Mouse (Mus musculus): ENCODE measurements around the gene Pip4k2c. TPM values are rescaled to one million over a fixed set of nuclear protein-coding genes. Genes with fewer than 3 reads are reported as not detected.
"Not testable (repeated sequence)": the region's sequence is repeated elsewhere in the genome, so short reads cannot be mapped to it uniquely, and the experiment has no call there.

Pip4k2c gene
- total RNA-seq, 2 experiments from 2014 or later, result 94.6 to 106 TPM

DNA sequence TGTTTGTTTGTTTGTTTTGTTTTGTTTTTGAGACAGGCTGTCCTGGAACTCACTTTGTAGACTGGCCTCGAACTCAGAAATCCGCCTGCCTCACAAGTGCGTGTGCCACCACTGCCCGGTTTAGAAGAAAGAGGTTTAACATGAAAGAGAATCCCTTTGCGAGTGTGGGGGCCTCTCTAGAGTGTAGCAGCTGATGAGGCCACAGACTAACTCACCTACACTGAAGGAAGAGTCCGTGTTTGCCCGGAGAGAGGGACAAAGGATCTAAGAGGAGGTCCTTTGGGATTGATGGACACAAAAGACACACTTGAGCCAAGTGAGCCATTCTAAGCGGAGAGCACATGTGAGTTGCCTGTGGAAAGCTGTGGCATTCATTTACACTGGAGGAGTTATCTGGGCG is 34.1 kb downstream of the Pip4k2c start:
- no peak for DNase-seq (ENCODE audit: low spot score in 2 of 2)
- intact Hi-C loops (cut with DNase I), result loop anchor here (2.0 kb wide), 1 partner anchor 54 kb away; no protein-coding TSS in a partner anchor

DNA sequence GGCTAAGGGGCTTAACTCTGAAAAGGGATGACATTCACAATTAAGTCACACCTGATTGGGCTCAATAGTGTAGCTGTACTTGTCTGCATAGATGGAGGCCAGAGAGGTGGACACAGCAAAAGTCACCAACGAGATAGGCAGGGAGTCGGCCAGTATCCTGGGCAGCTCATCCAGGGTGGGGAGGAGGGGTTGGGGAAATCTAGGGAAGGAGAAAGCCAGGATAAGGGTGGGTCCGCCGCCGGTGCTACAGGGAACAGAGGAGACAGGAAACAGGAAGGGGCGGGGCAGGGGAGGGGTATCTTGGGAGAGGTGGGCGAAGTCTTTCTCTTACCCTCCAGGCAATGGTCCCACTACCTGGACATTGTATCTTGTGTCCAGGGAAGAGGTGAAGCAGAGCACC is 34.6 kb downstream of the Pip4k2c start:
- DNase-seq (ENCODE audit: low spot score in 2 of 2), result no peak
- intact Hi-C loops (cut with DNase I), result loop anchor here (2.0 kb wide), 1 partner anchor 54 kb away; no protein-coding TSS in a partner anchor

DNA sequence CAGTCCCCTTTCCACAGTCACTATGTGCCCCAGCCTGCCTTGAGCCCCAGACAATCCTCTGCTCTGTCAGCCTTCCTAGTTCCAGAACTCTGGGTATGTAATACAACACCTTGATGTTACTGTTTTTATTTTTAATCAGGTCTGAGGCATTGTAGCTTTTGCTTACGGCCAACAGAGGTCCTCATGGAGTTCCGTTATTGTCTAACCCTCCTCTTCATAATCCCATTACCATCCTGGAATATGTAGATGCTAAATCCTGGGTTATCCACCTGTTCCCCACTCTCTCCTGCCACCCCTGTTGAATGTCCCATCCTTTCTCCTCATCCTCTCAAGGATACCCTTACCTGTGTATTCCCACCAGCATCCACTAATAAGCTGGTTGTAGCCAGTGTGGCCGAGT is 35.2 kb downstream of the Pip4k2c start:
- no peak for DNase-seq (ENCODE audit: low spot score in 2 of 2)
- intact Hi-C loops (cut with DNase I), result loop anchor here (2.0 kb wide), 1 partner anchor 55 kb away; no protein-coding TSS in a partner anchor

DNA sequence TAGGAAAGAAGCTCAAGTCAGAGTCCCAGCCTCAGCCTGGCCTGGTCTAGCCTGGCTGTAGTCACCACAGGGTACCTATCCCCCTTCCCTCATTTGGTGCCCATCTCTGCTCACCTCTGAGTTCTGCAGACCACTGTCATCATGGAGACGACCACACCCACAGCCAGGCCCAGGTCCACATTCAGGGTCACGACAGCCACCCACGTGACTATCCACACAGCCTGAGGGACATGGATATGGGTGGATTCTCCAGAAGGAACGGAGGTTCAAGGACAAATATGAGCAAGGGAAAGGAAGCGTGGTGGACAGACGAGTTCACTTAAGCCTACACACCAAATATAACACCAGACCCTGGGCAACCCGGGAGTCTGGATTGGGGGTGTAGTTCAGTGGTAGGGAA is 37.2 kb downstream of the Pip4k2c start:
- intact Hi-C loops (cut with DNase I), result no loop called here
- DNase-seq (ENCODE audit: low spot score in 2 of 2), result no peak

DNA sequence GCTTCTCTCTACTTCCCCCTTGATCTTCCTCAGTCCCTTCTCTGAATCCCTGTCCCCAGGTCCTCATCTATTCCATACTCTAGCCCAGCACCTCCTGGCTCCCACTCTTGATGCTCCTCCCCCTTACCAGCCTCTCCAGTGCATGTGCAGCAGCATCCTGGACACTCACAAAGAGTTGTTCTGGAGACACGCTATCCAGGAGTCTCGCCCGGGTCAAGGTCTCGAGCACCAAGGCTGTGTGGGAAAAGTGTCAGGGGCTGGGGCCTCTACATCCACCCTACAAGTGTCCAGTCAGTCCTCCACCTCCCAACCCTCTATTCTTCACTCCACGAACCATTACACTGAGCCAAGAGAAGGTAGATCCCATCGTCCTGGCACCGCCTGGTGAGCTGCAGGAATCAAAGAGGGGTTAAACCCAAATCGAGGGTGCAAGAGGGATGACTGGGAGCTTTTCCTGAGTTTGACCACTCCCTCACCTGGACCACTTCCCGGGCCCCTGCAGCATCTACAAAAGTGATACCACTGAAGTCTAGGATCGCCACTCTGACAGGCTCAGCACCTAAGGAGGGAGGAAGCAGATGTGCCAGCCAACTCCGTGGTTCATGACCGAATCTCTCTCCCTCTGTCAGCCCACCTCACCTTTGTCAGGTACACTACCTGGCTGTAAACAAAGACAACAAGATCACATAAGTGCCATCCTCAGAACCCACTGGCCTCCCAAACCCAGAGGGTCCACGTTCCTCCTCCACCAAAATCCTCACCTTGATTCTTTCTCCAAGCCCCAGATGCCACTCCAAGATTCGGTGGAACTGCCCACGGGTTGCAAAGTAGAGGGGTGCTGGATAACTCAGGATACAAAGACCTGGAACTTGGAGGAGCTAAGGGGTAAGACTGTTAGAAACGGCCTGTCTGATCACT is 38.0 kb downstream of the Pip4k2c start:
- intact Hi-C loops (cut with DNase I), result no loop called here
- no peak for DNase-seq (ENCODE audit: low spot score in 2 of 2)

DNA sequence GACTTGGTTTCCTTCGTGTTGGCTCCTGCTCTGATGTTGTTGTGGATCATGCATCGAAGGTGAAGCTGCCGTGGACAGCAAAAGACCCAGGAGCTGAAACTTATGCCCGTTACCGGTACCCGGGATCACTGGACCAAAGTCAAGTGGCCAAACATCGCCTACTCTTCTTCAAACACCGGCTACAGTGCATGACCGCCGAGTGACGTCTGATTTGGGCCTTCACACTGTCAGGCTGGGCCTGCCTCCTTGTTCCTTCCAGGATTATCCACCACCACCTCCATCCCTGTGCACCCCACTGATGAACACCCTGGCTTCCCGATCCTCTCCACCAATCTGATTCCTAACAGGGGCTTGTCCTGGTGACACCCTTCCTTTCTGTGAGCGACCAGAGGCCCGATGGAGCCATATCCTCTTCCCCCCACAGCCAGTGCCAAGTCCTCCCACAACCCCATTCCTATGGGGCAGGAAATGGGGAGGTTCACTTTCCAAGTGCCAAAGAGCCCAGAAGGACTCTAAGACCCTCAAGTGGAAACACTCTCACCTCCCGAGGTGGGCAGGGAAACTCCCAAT is 39.7 kb downstream of the Pip4k2c start:
- DNase-seq (ENCODE audit: low spot score in 2 of 2), result no peak
- intact Hi-C loops (cut with DNase I), result no loop called here

DNA sequence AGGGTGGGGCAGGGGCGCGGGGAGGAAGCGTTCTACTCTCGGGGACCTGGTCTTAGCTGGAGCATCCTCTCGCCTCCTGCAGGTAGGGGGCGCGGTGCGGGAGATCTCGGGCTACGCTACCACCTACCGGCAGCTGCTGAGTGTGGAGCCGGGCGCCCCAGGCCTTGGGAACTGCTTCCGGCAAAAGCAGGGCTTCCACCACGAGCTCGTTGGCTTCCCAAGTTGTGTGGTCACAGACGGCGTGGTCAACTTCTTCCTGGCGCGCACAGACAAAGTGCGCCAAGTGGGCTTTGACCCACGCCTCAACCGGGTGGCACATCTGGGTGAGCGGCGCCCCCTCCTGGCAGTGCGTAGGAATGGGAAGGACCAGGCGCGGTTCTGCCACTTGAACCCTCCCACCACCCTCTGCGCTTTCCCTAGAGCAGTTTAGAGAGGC is 40.5 kb downstream of the Pip4k2c start:
- peak; percentile 68 to 76 for DNase-seq (ENCODE audit: low spot score in 2 of 2)
- intact Hi-C loops (cut with DNase I), result no loop called here

DNA sequence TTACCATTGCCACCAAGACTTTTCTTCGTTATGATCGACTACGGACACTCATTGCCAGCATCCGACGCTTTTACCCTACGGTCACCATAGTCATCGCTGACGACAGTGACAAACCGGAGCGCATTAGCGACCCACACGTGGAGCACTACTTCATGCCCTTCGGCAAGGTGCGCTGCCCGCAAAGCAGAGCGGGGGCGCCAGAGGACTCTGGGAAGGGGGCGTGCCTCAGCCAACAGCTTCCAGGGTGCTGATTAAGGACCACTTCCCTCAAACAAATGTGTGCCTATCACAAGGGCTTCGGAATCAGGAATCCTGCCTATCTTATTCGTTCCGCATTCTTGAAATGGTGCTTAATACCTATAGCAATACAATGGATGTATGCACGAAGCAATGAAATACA is 41.4 kb downstream of the Pip4k2c start:
- intact Hi-C loops (cut with DNase I), result no loop called here
- DNase-seq (ENCODE audit: low spot score in 2 of 2), result peak; percentile 23 to 26

DNA sequence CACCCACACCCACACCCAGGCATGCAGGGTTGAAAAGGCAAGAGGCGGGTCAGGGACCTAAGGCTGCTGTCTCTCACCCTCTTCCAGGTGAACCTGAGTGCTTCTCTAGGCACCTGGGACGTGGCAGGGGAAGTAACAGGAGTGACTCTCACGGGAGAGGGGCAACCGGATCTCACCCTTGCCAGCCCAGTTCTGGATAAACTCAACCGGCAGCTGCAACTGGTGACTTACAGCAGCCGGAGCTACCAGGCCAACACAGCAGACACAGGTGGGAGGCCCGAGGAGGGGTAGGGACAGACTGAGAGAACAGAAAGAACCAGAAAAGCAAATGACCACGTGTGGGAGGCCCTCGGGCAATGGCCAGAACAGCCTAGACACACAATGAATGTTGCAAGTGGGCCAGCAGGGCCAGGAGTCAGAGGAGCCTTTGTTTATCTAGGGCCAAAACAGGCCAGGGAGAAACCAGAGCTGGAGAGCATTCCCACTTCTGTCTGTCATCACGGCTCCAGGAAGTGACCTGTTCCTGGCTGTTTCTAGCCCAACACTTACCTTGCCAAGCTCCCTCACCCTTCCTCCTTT is 43.7 kb downstream of the Pip4k2c start:
- intact Hi-C loops (cut with DNase I), result loop anchor here (5.0 kb wide), 1 partner anchor 90 kb away; the partner anchor contains the start of gene Agap2
- no peak for DNase-seq (ENCODE audit: low spot score in 2 of 2)

DNA sequence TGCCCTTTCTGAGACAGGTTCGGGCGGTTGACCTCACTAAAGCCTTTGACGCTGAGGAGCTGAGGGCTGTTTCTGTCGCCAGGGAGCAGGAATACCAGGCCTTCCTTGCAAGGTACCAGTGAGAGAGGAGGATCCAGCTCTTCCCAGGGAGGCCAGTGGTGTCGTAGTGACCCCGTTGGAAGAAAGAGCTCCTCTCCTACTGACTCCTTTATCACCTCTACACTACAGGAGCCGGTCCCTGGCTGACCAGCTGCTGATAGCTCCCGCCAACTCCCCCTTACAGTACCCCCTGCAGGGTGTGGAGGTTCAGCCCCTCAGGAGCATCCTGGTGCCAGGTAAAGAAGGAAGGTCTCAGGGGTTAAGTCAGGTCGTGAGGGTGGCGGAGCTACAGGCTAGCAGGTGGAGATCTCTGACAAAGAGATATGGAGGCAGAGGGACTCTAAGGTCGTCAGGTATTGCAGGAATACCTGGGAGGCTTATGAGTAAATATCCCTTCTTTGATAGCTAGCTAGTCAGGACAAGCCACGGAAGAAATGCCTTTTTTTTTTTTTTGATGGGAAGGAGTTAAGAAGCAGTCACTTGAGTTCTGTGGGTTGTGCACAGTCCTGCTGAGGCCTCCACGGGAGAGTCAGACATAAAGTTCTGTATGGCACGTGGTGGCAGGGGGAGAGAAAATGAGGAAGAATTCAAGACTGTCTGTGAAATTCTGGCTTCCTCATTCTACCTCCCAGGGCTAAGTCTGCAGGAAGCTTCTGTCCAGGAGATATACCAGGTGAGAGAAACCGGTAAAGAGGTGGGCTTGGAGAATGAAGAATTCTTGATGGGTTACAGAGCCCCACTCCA is 44.4 kb downstream of the Pip4k2c start:
- intact Hi-C loops (cut with DNase I), result loop anchor here (5.0 kb wide), 1 partner anchor 90 kb away; the partner anchor contains the start of gene Agap2

DNA sequence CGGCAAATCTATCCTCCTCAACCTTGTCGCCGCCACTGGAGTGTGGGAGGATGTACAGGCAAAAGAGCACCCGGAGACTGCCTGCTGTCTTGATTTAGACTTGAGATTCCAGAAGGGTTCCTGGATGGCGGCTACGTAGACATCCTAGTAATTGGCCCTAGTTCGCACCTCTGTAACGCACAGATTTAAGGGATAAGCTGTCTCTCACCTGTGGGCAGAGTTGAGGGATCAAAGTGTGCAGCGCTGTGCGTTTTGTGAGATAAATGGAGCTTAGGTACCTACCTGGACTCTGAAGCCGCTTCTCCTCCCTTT is 45.0 kb downstream of the Pip4k2c start:
- intact Hi-C loops (cut with DNase I), result loop anchor here (5.0 kb wide), 1 partner anchor 89 kb away; the partner anchor contains the start of gene Agap2
- DNase-seq (ENCODE audit: low spot score in 2 of 2), result no peak

More for the DNA sequence above, 44.4 kb downstream of the Pip4k2c start:
- DNase-seq (ENCODE audit: low spot score in 2 of 2), result no peak

DNA sequence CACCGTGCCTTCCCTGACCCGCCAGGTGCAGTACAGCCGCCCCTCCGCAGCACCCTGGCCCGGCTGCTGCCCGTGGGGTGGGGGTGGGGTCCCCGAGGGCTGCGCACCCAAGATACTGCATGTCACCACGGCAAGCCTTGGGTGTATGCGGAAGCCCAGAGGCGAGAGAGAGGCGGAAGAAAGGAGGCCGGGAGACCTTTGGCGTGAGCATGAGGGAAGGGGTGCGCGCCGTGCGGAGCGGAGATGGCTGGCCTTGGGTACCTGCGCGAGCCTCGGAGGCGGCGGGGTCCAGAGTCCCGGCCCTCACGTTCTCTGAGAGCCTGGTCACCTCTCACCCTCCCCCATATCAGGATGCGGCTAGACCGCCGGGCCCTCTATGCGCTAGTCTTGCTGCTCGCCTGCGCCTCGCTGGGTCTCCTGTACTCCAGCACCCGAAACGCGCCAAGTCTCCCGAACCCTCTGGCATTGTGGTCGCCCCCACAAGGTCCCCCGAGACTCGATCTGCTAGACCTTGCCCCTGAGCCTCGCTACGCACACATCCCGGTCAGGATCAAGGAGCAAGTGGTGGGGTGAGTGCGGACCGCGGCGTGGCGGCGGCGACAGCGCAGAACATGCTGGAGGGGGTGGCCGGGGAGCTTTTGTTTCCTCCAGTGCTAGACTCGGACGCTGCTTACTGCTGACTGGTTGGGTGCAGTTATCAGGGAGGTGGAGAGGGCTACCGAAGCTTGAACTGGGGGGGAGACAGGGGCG is 45.6 kb downstream of the Pip4k2c start:
- intact Hi-C loops (cut with DNase I), result loop anchor here (2.0 to 5.0 kb wide), 2 partner anchors 43 to 89 kb away; partner anchors contain the start of gene Agap2
- DNase-seq (ENCODE audit: low spot score in 2 of 2), result peak; percentile 64 to 79

DNA sequence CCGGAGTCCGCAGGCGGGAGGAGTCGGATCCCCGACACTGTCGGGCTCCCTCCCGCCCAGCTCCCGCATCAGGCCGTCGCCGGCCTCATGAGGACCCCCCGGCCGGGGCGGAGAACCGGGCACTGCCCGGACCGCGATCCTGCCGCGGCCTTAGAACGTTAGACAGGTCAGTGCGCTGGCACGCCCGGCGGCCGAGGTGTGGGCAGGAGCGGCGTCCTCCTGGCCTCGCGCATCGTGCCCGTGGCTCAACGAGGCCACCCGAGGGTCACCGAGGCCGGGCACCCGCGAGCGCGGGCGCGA is 46.1 kb downstream of the Pip4k2c start:
- intact Hi-C loops (cut with DNase I), result loop anchor here (2.0 to 5.0 kb wide), 2 partner anchors 43 to 88 kb away; partner anchors contain the start of gene Agap2
- DNase-seq (ENCODE audit: low spot score in 2 of 2), result no peak

DNA sequence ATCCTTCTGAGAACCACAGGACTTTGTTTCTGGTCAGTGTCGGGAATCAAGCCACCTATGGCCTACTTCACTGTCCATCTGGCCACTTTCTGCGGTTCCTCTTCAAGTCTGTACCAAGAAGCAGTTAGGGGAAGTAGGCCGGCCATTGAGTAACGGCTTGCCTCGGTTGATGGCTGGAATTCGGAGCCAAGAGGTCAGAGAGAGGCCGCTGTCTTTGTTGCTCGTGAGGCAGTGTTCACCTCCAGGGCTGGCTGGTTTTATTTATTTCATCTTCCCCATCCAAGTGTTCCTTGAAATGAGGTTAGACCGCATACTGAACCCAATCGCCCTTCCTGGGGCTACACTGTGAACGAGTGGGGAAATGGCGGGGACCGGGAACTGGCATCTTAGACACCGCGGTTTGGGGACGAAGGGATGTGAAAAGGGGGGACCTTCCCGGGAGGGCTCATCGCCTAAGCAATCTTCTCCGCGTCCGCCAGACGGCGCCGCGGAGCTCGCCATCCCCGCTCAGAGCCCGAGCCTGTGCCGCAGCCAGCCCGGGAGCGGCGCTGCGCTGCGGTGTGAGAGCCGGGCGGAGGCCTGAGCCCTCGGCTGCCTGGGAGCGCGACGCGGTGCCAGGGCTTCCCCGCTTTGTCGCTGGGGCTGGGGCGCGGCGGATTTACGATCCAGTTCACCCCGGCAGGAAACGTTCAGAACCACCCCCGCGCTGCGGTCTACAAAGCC is 46.6 kb downstream of the Pip4k2c start, which contains the start of gene B4galnt1:
TSS of gene B4galnt1 (plus strand) at position 595 of the 723 bp plus-strand sequence.
- peak; percentile 79 to 84 for DNase-seq (ENCODE audit: low spot score in 2 of 2)
- intact Hi-C loops (cut with DNase I), result loop anchor here (2.0 to 5.0 kb wide), 2 partner anchors 42 to 87 kb away; partner anchors contain the start of gene Agap2

DNA sequence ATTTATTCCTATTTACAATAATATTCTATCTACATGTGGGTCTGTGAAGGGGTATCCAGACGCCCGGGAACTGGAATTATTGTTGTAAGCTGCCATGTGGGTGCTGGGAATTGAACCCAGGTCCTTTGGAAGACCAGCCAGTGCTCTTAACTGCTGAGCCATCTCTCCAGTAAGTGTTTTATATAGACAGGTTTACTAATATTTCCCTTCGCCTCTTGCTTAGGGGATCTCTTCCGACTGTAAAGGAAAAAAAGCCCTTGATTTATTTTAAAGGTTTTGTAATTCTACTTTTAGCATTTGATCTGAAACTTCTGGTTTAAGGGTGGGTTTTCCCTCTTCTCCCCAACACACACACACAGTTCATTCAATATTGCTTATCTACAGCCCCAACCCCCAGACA is 47.2 kb downstream of the Pip4k2c start:
- intact Hi-C loops (cut with DNase I), result loop anchor here (2.0 kb wide), 1 partner anchor 41 kb away; no protein-coding TSS in a partner anchor
- no peak for DNase-seq (ENCODE audit: low spot score in 2 of 2)

DNA sequence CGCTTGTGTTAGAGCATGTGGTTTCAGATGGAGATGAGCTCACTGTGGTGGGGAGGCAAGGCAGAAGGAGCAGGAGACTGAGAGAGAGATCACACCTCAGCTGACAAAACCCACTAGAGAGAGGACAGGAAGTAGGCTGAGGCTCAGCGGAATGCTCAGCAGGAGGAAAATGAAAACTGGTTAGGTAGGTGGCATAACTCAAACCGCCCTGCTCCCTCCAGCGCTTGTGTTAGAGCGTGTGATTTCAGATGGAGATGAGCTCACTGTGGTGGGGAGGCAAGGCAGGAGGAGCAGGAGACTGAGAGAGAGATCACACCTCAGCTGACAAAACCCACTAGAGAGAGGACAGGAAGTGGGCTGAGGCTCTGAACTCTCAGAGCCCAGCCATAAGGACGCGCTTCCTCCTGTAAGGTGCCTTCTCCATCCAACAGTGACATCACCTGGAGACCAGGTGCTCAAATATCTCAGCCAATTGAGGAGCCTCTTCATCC is 48.6 kb downstream of the Pip4k2c start:
- intact Hi-C loops (cut with DNase I), result not testable (repeated sequence)
- DNase-seq (ENCODE audit: low spot score in 2 of 2), result peak; percentile 41 to 58

DNA sequence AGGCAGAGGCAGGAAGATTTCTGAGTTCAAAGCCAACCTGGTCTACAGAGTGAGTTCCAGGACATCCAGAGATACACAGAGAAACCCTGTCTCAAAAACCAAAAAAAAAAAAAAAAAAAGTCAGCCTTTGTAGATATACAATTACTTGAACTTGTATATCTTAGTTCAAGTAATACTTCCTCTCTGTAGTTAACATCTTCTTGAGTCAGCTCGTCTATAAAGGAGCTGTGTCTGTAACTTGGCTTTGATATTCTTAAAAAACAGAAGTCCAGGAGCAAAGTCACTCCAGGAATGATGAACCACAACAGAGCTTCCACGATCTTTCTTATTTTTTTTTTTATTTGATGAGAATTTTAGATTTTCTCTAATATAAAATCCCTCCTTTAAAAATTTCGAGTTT is 50.7 kb downstream of the Pip4k2c start:
- intact Hi-C loops (cut with DNase I), result no loop called here
- no peak for DNase-seq (ENCODE audit: low spot score in 2 of 2)

DNA sequence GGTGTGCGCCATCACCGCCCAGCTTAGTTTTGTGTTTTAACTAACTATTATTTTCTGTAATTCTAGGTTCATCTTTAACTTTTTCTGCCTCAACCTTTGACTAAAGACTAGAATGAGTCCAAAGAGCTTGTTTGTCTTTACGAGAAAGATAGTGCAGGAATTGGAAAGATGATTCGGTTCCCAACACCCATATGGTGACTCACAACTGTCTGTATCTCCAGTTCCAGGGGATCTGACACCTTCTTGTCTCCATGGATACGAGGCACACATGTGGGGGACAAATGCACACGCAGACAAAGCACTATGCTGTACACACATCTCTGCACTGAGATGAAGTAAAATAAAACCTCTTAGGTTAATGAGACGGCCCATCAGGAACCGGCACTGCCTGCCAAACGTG is 51.3 kb downstream of the Pip4k2c start:
- peak in 1 of 2 experiments; percentile 27 for DNase-seq (ENCODE audit: low spot score in 2 of 2)

More for the DNA sequence above, 51.3 kb downstream of the Pip4k2c start:
- intact Hi-C loops (cut with DNase I), result no loop called here

Data from left cerebral cortex, postnatal 36 days (tissue).